Mouse (Mus musculus) spleen, adult 2 months (tissue): ENCODE measurements around the gene D630003M21Rik. TPM values are rescaled to one million over a fixed set of nuclear protein-coding genes. Genes with fewer than 3 reads are reported as not detected.

Experiments
- DNase-seq, 2 experiments: peaks; one replicate each; pipeline versions ENCODE4 v3.0.0 to v3.0.0-alpha.2; 2012 to 2021; ENCODE audit warnings: low spot score in 2 of 2, low read depth in 1 of 2
- H3K27ac ChIP-seq: fragments of 200-500 bp; 2 replicates; pipeline ENCODE4 v1.5.1; 2012; ENCODE audit warnings: low read length, inconsistent platforms; ENCODE audit not compliant: insufficient read depth
- H3K27me3 ChIP-seq: fragments of 200-500 bp; 2 replicates; pipeline ENCODE4 v1.6.1; 2012; ENCODE audit warnings: mild to moderate bottlenecking, moderate library complexity, low read length, inconsistent platforms; ENCODE audit not compliant: control insufficient read depth, insufficient read depth
- H3K36me3 ChIP-seq: fragments of 200-500 bp; 2 replicates; pipeline ENCODE4 v1.6.1; 2012; ENCODE audit warnings: mild to moderate bottlenecking, low read length, inconsistent platforms; ENCODE audit not compliant: control insufficient read depth, insufficient read depth
- H3K4me1 ChIP-seq: fragments of 200-500 bp; 2 replicates; pipeline ENCODE4 v1.6.1; 2011; ENCODE audit warnings: inconsistent platforms; ENCODE audit not compliant: control insufficient read depth, insufficient read depth, insufficient read length
- H3K4me3 ChIP-seq: fragments of 200-500 bp; 2 replicates; pipeline ENCODE4 v1.5.1; 2011; ENCODE audit warnings: mild to moderate bottlenecking, inconsistent platforms; ENCODE audit not compliant: insufficient read depth, insufficient read length; ENCODE audit errors: extremely low read depth
- CTCF ChIP-seq: fragments of 200-500 bp; IDR thresholded peaks from 2 replicates; pipeline ENCODE4 v1.5.1; 2011; ENCODE audit warnings: mild to moderate bottlenecking, inconsistent platforms; ENCODE audit not compliant: insufficient read depth, insufficient read length, insufficient replicate concordance; ENCODE audit errors: extremely low read depth
- POLR2A ChIP-seq: fragments of 200-500 bp; IDR thresholded peaks from 2 replicates; pipeline ENCODE4 v1.6.1; 2011; ENCODE audit warnings: low read depth, low read length, inconsistent platforms
- WGBS: fragments of 180-500 bp; shearing (Covaris S2); methylation state at CpG from one replicate; pipeline ENCODE4 v1.1.7; 2018; 5-methylcytosine and 5-hydroxymethylcytosine counted together
- polyA plus RNA-seq: library from polyadenylated mRNA; depleted of rRNA; stranded (reverse); fragments of >200 nt; gene quantifications from 2 replicates; pipeline ENCODE4 v1.2.3, GENCODE M21; 2012

The D630003M21Rik gene
- polyA plus RNA-seq, 1 experiment: 0.58 TPM

DNA sequence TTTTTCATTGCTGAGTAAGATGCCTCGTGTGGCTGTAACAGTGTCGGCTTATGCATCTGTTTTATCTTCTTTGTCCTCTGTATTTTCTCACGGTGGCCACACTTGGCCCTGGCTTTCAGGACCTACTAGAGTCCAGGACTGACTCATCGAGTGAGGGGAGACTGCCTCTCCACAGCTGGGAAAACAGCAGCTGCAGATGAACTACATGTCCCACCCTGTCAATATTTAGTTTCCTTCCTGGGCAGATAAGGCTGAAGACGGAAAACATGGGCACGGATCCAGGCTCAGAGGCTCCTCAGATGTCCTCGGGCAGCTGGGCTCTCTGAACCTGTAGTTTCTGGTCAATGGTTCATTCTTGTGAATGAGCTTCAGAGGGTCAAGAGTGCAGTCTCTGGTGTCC lies 19.3 kb upstream of the D630003M21Rik start:
- Histone ChIP-seq H3K4me1 (no peaks in the 10 kb centered on the region), H3K36me3 (no peaks in the 10 kb centered on the region), H3K27ac (no peak overlapping the region), H3K4me3 (no peak overlapping the region), H3K27me3 (no peaks in the 10 kb centered on the region)
- no peak for DNase-seq
- 62% methylated on average over 7 of the region's 7 CpGs for WGBS
- TF ChIP-seq CTCF (no peak), POLR2A (no peak)

DNA sequence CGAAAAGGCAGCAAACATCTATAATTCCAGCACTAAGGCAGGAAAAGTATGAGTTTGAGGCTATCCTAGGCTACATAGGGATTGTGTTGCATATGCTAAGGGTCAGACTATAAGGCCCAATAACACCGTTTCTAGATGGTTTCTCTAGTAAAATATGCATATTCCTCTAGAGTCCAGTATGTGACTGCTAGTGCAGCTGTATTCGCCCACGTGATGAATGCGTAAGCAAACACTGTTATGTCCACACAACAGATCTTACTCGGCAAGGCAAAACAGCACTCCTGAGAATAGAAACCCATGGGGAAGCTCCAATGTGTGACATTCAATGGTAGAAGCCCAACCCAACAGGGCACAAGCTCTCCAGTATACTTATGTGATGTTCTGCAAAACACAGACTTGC lies 18.8 kb upstream of the D630003M21Rik start:
- Histone ChIP-seq H3K27me3 (no peaks in the 10 kb centered on the region), H3K36me3 (no peaks in the 10 kb centered on the region), H3K27ac (no peak overlapping the region), H3K4me1 (no peaks in the 10 kb centered on the region), H3K4me3 (no peak overlapping the region)
- DNase-seq: no peak
- no peak for TF ChIP-seq POLR2A
- no peak for TF ChIP-seq CTCF
- WGBS: 88% methylated on average over 6 of the region's 6 CpGs

DNA sequence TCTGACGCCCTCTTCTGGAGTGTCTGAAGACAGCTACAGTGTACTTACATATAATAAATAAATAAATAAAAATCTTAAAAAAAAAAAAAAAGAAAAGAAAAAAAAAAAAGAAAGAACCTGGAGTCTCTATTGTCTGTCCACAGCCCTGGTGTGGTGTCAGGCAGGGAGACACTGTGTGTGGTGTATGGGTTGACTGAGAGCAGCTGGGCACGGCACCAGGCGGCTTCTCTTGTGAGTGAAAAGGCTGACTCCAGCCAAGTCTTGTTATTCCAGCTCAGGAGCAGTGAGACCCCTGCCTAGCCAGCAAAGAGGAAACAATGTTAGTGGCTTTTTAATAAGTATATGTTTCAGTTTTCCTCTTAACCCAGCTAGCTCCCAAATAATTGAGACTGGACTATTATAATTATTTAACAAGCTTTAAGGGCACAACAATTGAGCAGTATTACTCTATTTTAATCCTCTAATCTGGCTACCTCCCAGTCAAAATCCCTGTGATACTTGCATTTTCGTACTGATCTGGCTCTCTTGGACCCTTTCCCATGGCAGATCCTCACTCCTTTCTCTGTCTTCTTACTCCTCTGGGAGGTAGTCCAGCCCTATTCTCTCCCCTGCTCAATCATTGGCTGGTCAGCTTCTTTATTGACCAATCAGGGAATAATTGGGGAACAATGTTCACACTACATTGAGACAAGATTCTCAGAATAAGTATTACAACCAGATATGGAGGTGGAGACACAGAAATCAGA lies 16.2 kb upstream of the D630003M21Rik start:
- no peak overlapping the region for H3K27ac ChIP-seq
- no peak for TF ChIP-seq CTCF
- TF ChIP-seq POLR2A: no peak
- 87% methylated on average over 4 of the region's 4 CpGs for WGBS
- DNase-seq: no peak
- H3K27me3 ChIP-seq: no peaks in the 10 kb centered on the region
- H3K36me3 ChIP-seq: no peaks in the 10 kb centered on the region
- no peak overlapping the region for H3K4me3 ChIP-seq
- H3K4me1 ChIP-seq: no peaks in the 10 kb centered on the region

DNA sequence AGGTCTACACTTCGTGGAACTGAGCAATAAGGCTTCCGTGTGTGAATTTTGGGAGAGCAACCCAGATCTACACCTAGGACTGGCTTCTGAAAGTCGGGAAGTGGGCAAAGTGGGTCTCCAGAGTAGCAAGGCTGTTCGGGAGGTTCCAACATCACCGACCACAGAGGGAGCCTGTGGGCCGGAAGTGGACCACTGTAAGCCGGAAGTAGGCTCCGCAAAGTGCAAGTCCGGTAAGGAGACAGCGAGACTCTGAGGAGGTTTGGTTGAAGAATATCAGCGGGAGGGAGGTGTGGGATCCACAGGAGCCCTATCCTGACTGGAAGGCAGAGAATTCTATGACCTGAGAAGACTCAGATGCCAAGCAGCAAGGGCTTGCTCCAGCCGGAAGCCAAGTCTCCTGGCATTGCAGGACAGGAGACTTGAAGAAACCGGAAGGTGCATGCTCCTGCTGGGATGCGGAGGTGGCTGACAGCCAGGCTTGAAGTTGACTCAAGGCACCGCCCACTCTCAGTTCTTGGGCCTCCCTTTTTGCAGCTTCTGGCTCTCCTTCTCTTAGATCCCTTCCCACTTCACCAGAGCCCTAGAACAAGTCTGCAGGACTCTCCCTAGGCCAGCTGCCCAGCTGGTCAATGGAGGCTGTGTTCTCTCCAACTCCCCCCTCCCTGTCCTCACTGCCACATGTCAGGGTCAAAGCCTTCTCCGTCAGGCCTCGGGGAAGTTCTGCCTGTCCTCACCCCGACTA lies 14.3 kb upstream of the D630003M21Rik start:
- Histone ChIP-seq H3K27me3 (no peaks in the 10 kb centered on the region), H3K4me1 (no peaks in the 10 kb centered on the region), H3K27ac (no peak overlapping the region), H3K36me3 (no peaks in the 10 kb centered on the region), H3K4me3 (no peak overlapping the region)
- DNase-seq: no peak
- no peak for TF ChIP-seq CTCF
- no peak for TF ChIP-seq POLR2A
- 82% methylated on average over 18 of the region's 18 CpGs for WGBS

DNA sequence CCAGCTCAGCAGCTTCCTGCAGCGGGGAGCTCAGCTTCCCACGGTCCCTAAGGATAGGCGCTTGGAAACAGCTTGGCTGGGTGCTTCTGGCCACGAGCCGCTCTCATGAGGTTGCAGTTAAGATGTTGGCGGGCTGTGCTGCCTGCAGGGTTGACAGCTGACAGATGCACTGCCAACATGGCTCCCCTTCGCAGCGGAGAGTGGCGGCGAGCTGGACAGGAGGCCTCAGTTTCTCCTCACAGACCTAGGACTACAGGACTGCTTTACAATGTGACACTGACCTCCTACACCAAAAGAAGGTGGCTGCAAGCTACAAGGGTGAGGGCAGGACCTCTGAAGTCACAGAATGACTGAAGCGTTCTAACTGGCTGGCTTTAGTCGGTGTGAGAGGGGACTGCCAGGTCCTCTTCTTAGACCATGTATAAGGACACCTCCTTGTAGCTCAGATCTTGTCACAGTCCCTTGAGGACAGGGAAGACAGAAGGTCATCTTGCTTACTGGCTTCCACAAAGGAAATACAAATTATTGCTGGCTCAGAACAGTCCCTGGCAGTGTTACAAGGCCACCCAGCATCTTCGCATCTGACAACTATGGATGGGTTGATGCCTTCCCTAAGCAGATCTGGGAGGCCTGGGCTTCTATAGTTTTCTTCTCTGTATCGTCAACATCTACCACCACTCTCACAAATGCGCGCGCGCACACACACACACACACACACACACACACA lies 13.3 kb upstream of the D630003M21Rik start:
- H3K27me3 ChIP-seq: no peaks in the 10 kb centered on the region
- TF ChIP-seq CTCF (no peak), POLR2A (no peak)
- H3K36me3 ChIP-seq: no peaks in the 10 kb centered on the region
- H3K4me3 ChIP-seq: no peak overlapping the region
- H3K27ac ChIP-seq: no peak overlapping the region
- no peak for DNase-seq
- no peaks in the 10 kb centered on the region for H3K4me1 ChIP-seq
- WGBS: 88% methylated on average over 18 of the region's 18 CpGs

DNA sequence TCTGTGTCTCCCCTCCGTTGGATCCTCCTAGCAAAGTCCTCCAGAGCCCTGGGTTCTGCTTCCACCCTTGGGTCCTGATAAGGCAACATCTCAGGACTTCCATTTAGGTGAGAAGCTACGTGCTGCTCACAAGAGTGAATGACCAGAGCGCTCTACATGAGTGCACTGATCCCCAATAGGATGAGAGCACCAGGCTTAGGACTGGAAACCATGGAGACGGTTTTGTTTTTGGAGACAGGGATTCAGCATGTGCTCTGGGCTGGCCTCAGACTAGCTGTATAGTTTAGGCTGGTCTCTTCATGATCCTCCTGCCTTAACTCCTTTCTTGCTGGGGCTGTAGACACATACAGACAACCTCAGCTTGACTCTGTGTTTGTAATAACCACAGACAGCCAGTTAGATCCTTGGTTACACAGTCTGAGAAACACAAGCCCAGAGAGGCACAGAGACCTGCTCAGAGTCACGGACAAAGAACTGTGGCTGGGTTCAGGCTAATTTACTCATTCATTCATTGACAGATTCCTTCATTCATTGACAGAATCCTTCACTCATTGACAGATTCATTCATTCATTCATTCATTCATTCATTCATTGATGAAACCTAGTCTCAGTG lies 12.2 kb upstream of the D630003M21Rik start:
- no peaks in the 10 kb centered on the region for H3K4me1 ChIP-seq

More for the DNA sequence above, 12.2 kb upstream of the D630003M21Rik start:
- TF ChIP-seq CTCF (no peak), POLR2A (no peak)
- 80% methylated on average over 5 of the region's 5 CpGs for WGBS
- Histone ChIP-seq H3K4me3 (no peak overlapping the region), H3K36me3 (no peaks in the 10 kb centered on the region), H3K27ac (no peak overlapping the region), H3K27me3 (no peaks in the 10 kb centered on the region)
- DNase-seq: no peak
